Mouse (Mus musculus): ENCODE results near the gene S1pr2. TPM values are rescaled to one million over a fixed set of nuclear protein-coding genes. Genes with fewer than 3 reads are reported as not detected.

The S1pr2 gene
- 21.2 TPM for polyA plus RNA-seq (2017; shearing (Covaris generic))

GRCm38 (mm10) chr9:20976216-20976960 lies at the start of gene S1pr2:
TSS of gene S1pr2 (minus strand) at chr9:20976781.

GRCm38 (mm10) chr9:21015571-21016130 lies 39.1 kb upstream of the S1pr2 start, which contains the start of gene Icam1:
TSS of gene Icam1 (plus strand) at chr9:21015985.

GRCm38 (mm10) chr9:21002627-21003551 lies 26.3 kb upstream of the S1pr2 start, which contains the start of gene Mrpl4:
TSS of gene Mrpl4 (plus strand) at chr9:21002738.

GRCm38 (mm10) chr9:20959430-20959938 lies 17.1 kb downstream of the S1pr2 start, which contains the start of gene Dnmt1:
TSS of gene Dnmt1 (minus strand) at chr9:20959888.

Other genes with a start within 250 kb of the S1pr2 start
- gene Olfm2, start 230.4 kb downstream of the S1pr2 start, polyA plus RNA-seq (2017; shearing (Covaris generic)): 1.4 TPM
- 0.24 TPM for gene Col5a3, start 161.7 kb downstream of the S1pr2 start, polyA plus RNA-seq (2017; shearing (Covaris generic))
- gene Rdh8, start 158.3 kb downstream of the S1pr2 start, polyA plus RNA-seq (2017; shearing (Covaris generic)): not detected
- gene A230050P20Rik, start 108.1 kb downstream of the S1pr2 start, polyA plus RNA-seq (2017; shearing (Covaris generic)): 46.9 TPM
- gene Angptl6, start 97.1 kb downstream of the S1pr2 start, polyA plus RNA-seq (2017; shearing (Covaris generic)): 0.41 TPM
- gene Ppan, start 88.6 kb downstream of the S1pr2 start, polyA plus RNA-seq (2017; shearing (Covaris generic)): 88.4 TPM
- gene Eif3g, start 78.2 kb downstream of the S1pr2 start, polyA plus RNA-seq (2017; shearing (Covaris generic)): 305 TPM
- 96.2 TPM for gene Dnmt1, start 16.9 kb downstream of the S1pr2 start, polyA plus RNA-seq (2017; shearing (Covaris generic))
- gene Mrpl4, start 26.0 kb upstream of the S1pr2 start, polyA plus RNA-seq (2017; shearing (Covaris generic)): 138 TPM
- gene Icam1, start 39.2 kb upstream of the S1pr2 start, polyA plus RNA-seq (2017; shearing (Covaris generic)): 113 TPM
- 2.6 TPM for gene Icam4, start 52.6 kb upstream of the S1pr2 start, polyA plus RNA-seq (2017; shearing (Covaris generic))
- gene Icam5, start 55.3 kb upstream of the S1pr2 start, polyA plus RNA-seq (2017; shearing (Covaris generic)): 0.84 TPM
- 0.36 TPM for gene Zglp1, start 90.3 kb upstream of the S1pr2 start, polyA plus RNA-seq (2017; shearing (Covaris generic))
- not detected for gene Gm49373, start 96.3 kb upstream of the S1pr2 start, polyA plus RNA-seq (2017; shearing (Covaris generic))
- gene Fdx1l, start 96.8 kb upstream of the S1pr2 start, polyA plus RNA-seq (2017; shearing (Covaris generic)): 30.7 TPM
- gene Gm38431, start 115.2 kb upstream of the S1pr2 start, polyA plus RNA-seq (2017; shearing (Covaris generic)): 7.4 TPM
- gene Raver1, start 115.2 kb upstream of the S1pr2 start, polyA plus RNA-seq (2017; shearing (Covaris generic)): 82.1 TPM
- 96.0 TPM for gene Tyk2, start 154.5 kb upstream of the S1pr2 start, polyA plus RNA-seq (2017; shearing (Covaris generic))
- gene Cdc37, start 173.2 kb upstream of the S1pr2 start, polyA plus RNA-seq (2017; shearing (Covaris generic)): 305 TPM
- 0.61 TPM for gene Pde4a, start 188.9 kb upstream of the S1pr2 start, polyA plus RNA-seq (2017; shearing (Covaris generic))

All from CD4-positive, CD25-positive, alpha-beta regulatory T cell, adult 9 weeks (primary cell).